8 mouse cellular contexts compared by ENCODE assay signal in the genomic region with DNA sequence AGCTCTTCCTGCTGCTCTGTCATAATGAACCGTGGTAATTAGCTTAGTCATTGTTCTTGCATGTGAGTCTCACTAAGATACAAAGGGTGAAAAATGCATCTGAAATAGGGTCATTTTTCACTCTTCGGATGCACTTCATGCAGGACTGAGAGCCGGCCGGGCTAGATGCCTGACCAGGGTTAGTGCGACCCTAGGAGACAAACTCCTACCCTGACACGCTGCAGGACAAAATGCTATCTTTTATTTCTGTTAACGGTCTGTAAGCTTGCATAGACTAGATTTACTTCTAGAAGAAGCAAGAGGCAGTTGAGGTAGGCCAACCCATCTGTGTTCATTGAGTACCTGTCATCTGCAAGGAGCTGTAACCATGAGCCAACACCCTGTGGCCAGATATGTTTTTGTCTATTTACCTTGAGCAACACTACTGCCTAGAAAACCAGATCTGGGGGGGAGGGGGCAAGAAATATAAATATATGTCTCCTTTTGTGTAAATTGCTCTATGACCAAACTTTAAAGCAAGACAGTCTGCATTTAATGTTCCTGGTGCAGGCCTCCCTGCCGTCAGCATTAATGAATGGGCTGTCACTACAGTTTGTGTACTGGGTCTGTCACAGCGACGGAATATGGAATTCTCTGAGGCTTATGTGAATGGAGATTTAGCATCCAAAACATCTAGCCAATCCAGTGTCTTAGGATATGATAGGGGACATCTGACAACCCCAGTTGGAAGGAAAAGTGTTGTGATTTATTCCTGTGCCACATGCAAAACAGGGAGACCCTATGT.
A peak's percentile ranks its signal among the peaks of the same experiment; 100 is the strongest.
DNase-seq lines count a peak whose midpoint lies in the region; ATAC-seq and TF ChIP-seq lines count a peak whose summit lies in the region.

No protein-coding gene starts in this region.

- no peak for DNase-seq in cerebellum, adult 2 months
- no peak for DNase-seq in cerebellum, adult 8-10 months
- DNase-seq in lung, postnatal 36 days = no peak
- DNase-seq in stomach, postnatal 0 days (ENCODE audit: low spot score) = no peak
- DNase-seq in layer of hippocampus, postnatal 36 days = no peak
- DNase-seq in layer of hippocampus, adult 18-20 months (ENCODE audit: low spot score in 2 of 2) = no peak

- ATAC-seq in lung, embryonic 16.5 days (ENCODE audit: low read depth) = no peak
- no peak for ATAC-seq in liver, embryonic 15.5 days (ENCODE audit: insufficient read depth)
- ATAC-seq in stomach, postnatal 0 days (ENCODE audit: low FRiP score, low TSS enrichment) = no peak

- peak overlapping the region; percentile 89 for H3K4me2 ChIP-seq in lung, embryonic 16.5 days (ENCODE audit: low read depth, low read length)
- peak overlapping the region; percentile 13; the same call in 1 of the 2 replicates for H3K4me2 ChIP-seq in liver, embryonic 15.5 days
- peak overlapping the region; percentile 97 for H3K4me2 ChIP-seq in stomach, postnatal 0 days (replicated peaks; ENCODE audit: low read depth)

- no peaks in the 10 kb centered on the region for H3K36me3 ChIP-seq in lung, embryonic 16.5 days (ENCODE audit: control insufficient read depth, insufficient read depth, low read length)
- H3K36me3 ChIP-seq in liver, embryonic 15.5 days (replicated peaks) = no peaks in the 10 kb centered on the region
- H3K36me3 ChIP-seq in stomach, postnatal 0 days (ENCODE audit: control insufficient read depth, insufficient read depth, low read length) = no peaks in the 10 kb centered on the region

- H3K9me3 ChIP-seq in lung, embryonic 16.5 days (ENCODE audit: control insufficient read depth, low read length) = no peaks in the 10 kb centered on the region
- no peaks in the 10 kb centered on the region for H3K9me3 ChIP-seq in liver, embryonic 15.5 days (replicated peaks)
- no peaks in the 10 kb centered on the region for H3K9me3 ChIP-seq in stomach, postnatal 0 days (ENCODE audit: control insufficient read depth, low read length)

- no peak for TF ChIP-seq POLR2A in cerebellum, adult 2 months (IDR thresholded peaks at IDR 0.05; ENCODE audit: borderline replicate concordance, insufficient read depth, low read length)

- H3K4me1 ChIP-seq in cerebellum, adult 2 months (ENCODE audit: control insufficient read depth, insufficient read depth, low read length) = peaks cover 24% of the 10 kb centered on the region
- H3K4me1 ChIP-seq in lung, embryonic 16.5 days (replicated peaks; ENCODE audit: control insufficient read depth, insufficient read depth, low read length) = peaks cover 24% of the 10 kb centered on the region
- H3K4me1 ChIP-seq in liver, embryonic 15.5 days (replicated peaks) = peaks cover 4% of the 10 kb centered on the region; the same call in 1 of the 2 replicates
- H3K4me1 ChIP-seq in stomach, postnatal 0 days (replicated peaks; ENCODE audit: control insufficient read depth, insufficient read depth) = no peaks in the 10 kb centered on the region

- TF ChIP-seq CTCF in cerebellum, adult 2 months (IDR thresholded peaks at IDR 0.05; ENCODE audit: borderline replicate concordance, insufficient read depth, low read depth, low read length) = no peak
- TF ChIP-seq CTCF in stomach, postnatal 0 days (IDR thresholded peaks at IDR 0.05; ENCODE audit: low read depth) = no peak

- peak overlapping the region; percentile 67 for H3K4me3 ChIP-seq in cerebellum, adult 2 months (replicated peaks; ENCODE audit: insufficient read depth, low read depth, low read length)
- H3K4me3 ChIP-seq in lung, embryonic 16.5 days (ENCODE audit: low read length) = peak overlapping the region; percentile 72
- peak overlapping the region; percentile 56 for H3K4me3 ChIP-seq in liver, embryonic 15.5 days (replicated peaks)
- peak overlapping the region; percentile 71 for H3K4me3 ChIP-seq in stomach, postnatal 0 days (ENCODE audit: low read depth, low read length)

- WGBS in cerebellum, adult 2 months = 49% methylated on average over 10 of the region's 10 CpGs
- WGBS in lung, embryonic 16.5 days = 36% methylated on average over 10 of the region's 10 CpGs
- WGBS in liver, embryonic 15.5 days (ENCODE audit: insufficient replicate concordance) = 55% methylated on average over 10 of the region's 10 CpGs
- WGBS in stomach, postnatal 0 days = 58% methylated on average over 10 of the region's 10 CpGs

- H3K27me3 ChIP-seq in cerebellum, adult 2 months (ENCODE audit: control insufficient read depth, insufficient read depth, low read length) = no peaks in the 10 kb centered on the region
- H3K27me3 ChIP-seq in lung, embryonic 16.5 days (ENCODE audit: control insufficient read depth, insufficient read depth, low read depth, low read length) = peaks cover 2% of the 10 kb centered on the region; the same call in 1 of the 2 replicates
- H3K27me3 ChIP-seq in liver, embryonic 15.5 days = peaks cover 42% of the 10 kb centered on the region
- H3K27me3 ChIP-seq in stomach, postnatal 0 days (ENCODE audit: control insufficient read depth, insufficient read depth, low read length) = no peaks in the 10 kb centered on the region

- peak overlapping the region; percentile 89 for H3K9ac ChIP-seq in lung, embryonic 16.5 days (ENCODE audit: low read length)
- H3K9ac ChIP-seq in liver, embryonic 15.5 days = no peak overlapping the region
- no peak overlapping the region for H3K9ac ChIP-seq in stomach, postnatal 0 days (ENCODE audit: low read length)

- no peak for TF ChIP-seq EP300 in stomach, postnatal 0 days (optimal IDR thresholded peaks at IDR 0.05)

- H3K27ac ChIP-seq in cerebellum, adult 2 months (ENCODE audit: insufficient read depth, low read length) = no peak overlapping the region
- peak overlapping the region; percentile 23 for H3K27ac ChIP-seq in lung, embryonic 16.5 days (ENCODE audit: low read length)
- no peak overlapping the region for H3K27ac ChIP-seq in liver, embryonic 15.5 days (replicated peaks)
- no peak overlapping the region for H3K27ac ChIP-seq in stomach, postnatal 0 days (replicated peaks)

Comparison
In these comparisons a context has a peak if more than half of its experiments do, and no peak if none do; other contexts are left out.
1. H3K4me2 ChIP-seq: peak in every context shown above with its lines; median percentile 97 in stomach, postnatal 0 days; 89 in lung, embryonic 16.5 days; 13 in liver, embryonic 15.5 days.